Mouse (Mus musculus): ENCODE data around the gene Cpox. TPM values are rescaled to one million over a fixed set of nuclear protein-coding genes. Genes with fewer than 3 reads are reported as not detected.

Gene Cpox
- polyA plus RNA-seq, 1 experiment from 2014 or later: 10.6 TPM

GRCm38 (mm10) chr16:58727477-58728131 is 57.5 kb downstream of the Cpox start, which contains the start of gene Cldnd1:
Cldnd1 (plus strand) TSS chr16:58727910.
- H3K9me3 ChIP-seq: no peaks in the 10 kb centered on the region
- peaks cover 14% of the 10 kb centered on the region for H3K4me1 ChIP-seq (replicated peaks)
- 2% methylated on average over 30 of the region's 35 CpGs for WGBS
- peak within 1 kb of the TSS; percentile 78 for H3K4me3 ChIP-seq (replicated peaks)
- peak within 1 kb of the TSS; percentile 87 for H3K9ac ChIP-seq (replicated peaks)
- peak; percentile 100 for ATAC-seq
- no peaks in the 10 kb centered on the region for H3K27me3 ChIP-seq
- peak within 1 kb of the TSS; percentile 69 for H3K4me2 ChIP-seq (replicated peaks)
- peaks cover 27% of the 10 kb centered on the region for H3K36me3 ChIP-seq
- H3K27ac ChIP-seq: peak within 1 kb of the TSS; percentile 87

GRCm38 (mm10) chr16:58728176-58728671 is 58.1 kb downstream of the Cpox start:
- Histone ChIP-seq H3K36me3 (peaks cover 32% of the 10 kb centered on the region), H3K27ac (peak overlapping the region; percentile 87), H3K4me2 (replicated peaks) (peak overlapping the region; percentile 69), H3K4me3 (replicated peaks) (peak overlapping the region; percentile 78), H3K9me3 (no peaks in the 10 kb centered on the region), H3K9ac (replicated peaks) (peak overlapping the region; percentile 87), H3K27me3 (no peaks in the 10 kb centered on the region), H3K4me1 (replicated peaks) (peaks cover 14% of the 10 kb centered on the region)
- WGBS: 1% methylated on average over 28 of the region's 31 CpGs
- peak; percentile 96 for ATAC-seq

GRCm38 (mm10) chr16:58738205-58738604 is 68.1 kb downstream of the Cpox start:
- H3K9me3 ChIP-seq: no peaks in the 10 kb centered on the region; the same call in 1 of the 2 replicates
- no peak overlapping the region for H3K4me2 ChIP-seq (replicated peaks)
- 86% methylated on average over 4 of the region's 4 CpGs for WGBS
- no peak overlapping the region for H3K4me3 ChIP-seq (replicated peaks)
- no peaks in the 10 kb centered on the region for H3K27me3 ChIP-seq
- no peak overlapping the region for H3K27ac ChIP-seq
- peaks cover 22% of the 10 kb centered on the region for H3K36me3 ChIP-seq
- ATAC-seq: no peak
- no peak overlapping the region for H3K9ac ChIP-seq (replicated peaks)
- no peaks in the 10 kb centered on the region for H3K4me1 ChIP-seq (replicated peaks)

GRCm38 (mm10) chr16:58738800-58739199 is 68.7 kb downstream of the Cpox start:
- Histone ChIP-seq H3K9me3 (no peaks in the 10 kb centered on the region; the same call in 1 of the 2 replicates), H3K4me3 (replicated peaks) (no peak overlapping the region), H3K36me3 (peaks cover 17% of the 10 kb centered on the region), H3K4me2 (replicated peaks) (no peak overlapping the region), H3K9ac (replicated peaks) (no peak overlapping the region), H3K4me1 (replicated peaks) (no peaks in the 10 kb centered on the region), H3K27ac (no peak overlapping the region), H3K27me3 (no peaks in the 10 kb centered on the region)
- ATAC-seq: no peak
- 87% methylated on average over 1 of the region's 1 CpGs for WGBS

- H3K4me2 ChIP-seq (replicated peaks): no peak overlapping the region
- H3K9ac ChIP-seq (replicated peaks): no peak overlapping the region
- H3K36me3 ChIP-seq: no peaks in the 10 kb centered on the region; the same call in 1 of the 2 replicates
- no peak overlapping the region for H3K27ac ChIP-seq
- H3K4me3 ChIP-seq (replicated peaks): no peak overlapping the region
- H3K27me3 ChIP-seq: no peaks in the 10 kb centered on the region
- H3K4me1 ChIP-seq (replicated peaks): no peaks in the 10 kb centered on the region
- H3K9me3 ChIP-seq: no peaks in the 10 kb centered on the region; the same call in 1 of the 2 replicates
- no peak for ATAC-seq
- 93% methylated on average over 5 of the region's 5 CpGs for WGBS
Observed at GRCm38 (mm10) chr16:58740751-58741150, 70.7 kb downstream of the Cpox start.

- H3K4me3 ChIP-seq (replicated peaks): no peak overlapping the region
- H3K9me3 ChIP-seq: no peaks in the 10 kb centered on the region
- 82% methylated on average over 4 of the region's 4 CpGs for WGBS
- no peaks in the 10 kb centered on the region for H3K27me3 ChIP-seq
- H3K27ac ChIP-seq: no peak overlapping the region
- H3K9ac ChIP-seq (replicated peaks): no peak overlapping the region
- H3K36me3 ChIP-seq: no peaks in the 10 kb centered on the region
- no peaks in the 10 kb centered on the region for H3K4me1 ChIP-seq (replicated peaks)
- no peak overlapping the region for H3K4me2 ChIP-seq (replicated peaks)
- ATAC-seq: no peak
Observed at GRCm38 (mm10) chr16:58746715-58747114, 76.6 kb downstream of the Cpox start.

GRCm38 (mm10) chr16:58751314-58751713 is 81.2 kb downstream of the Cpox start:
- H3K36me3 ChIP-seq: no peaks in the 10 kb centered on the region
- no peak overlapping the region for H3K27ac ChIP-seq
- no peak overlapping the region for H3K4me2 ChIP-seq (replicated peaks)
- H3K9me3 ChIP-seq: no peaks in the 10 kb centered on the region
- 40% methylated on average over 1 of the region's 1 CpGs for WGBS
- H3K4me1 ChIP-seq (replicated peaks): no peaks in the 10 kb centered on the region
- no peaks in the 10 kb centered on the region for H3K27me3 ChIP-seq
- ATAC-seq: no peak
- no peak overlapping the region for H3K9ac ChIP-seq (replicated peaks)
- H3K4me3 ChIP-seq (replicated peaks): no peak overlapping the region

GRCm38 (mm10) chr16:58756191-58756590 is 86.1 kb downstream of the Cpox start:
- Histone ChIP-seq H3K4me1 (replicated peaks) (no peaks in the 10 kb centered on the region), H3K4me3 (replicated peaks) (no peak overlapping the region), H3K27ac (no peak overlapping the region), H3K9me3 (no peaks in the 10 kb centered on the region), H3K36me3 (no peaks in the 10 kb centered on the region), H3K27me3 (no peaks in the 10 kb centered on the region), H3K4me2 (replicated peaks) (no peak overlapping the region), H3K9ac (replicated peaks) (no peak overlapping the region)
- no peak for ATAC-seq

- Histone ChIP-seq H3K36me3 (no peaks in the 10 kb centered on the region), H3K9me3 (no peaks in the 10 kb centered on the region), H3K4me1 (replicated peaks) (no peaks in the 10 kb centered on the region), H3K4me3 (replicated peaks) (no peak within 1 kb of the TSS), H3K4me2 (replicated peaks) (no peak within 1 kb of the TSS), H3K9ac (replicated peaks) (no peak within 1 kb of the TSS), H3K27ac (no peak within 1 kb of the TSS), H3K27me3 (no peaks in the 10 kb centered on the region)
- WGBS: 83% methylated on average over 1 of the region's 1 CpGs
- no peak for ATAC-seq
Observed at GRCm38 (mm10) chr16:58763076-58763475, 93.0 kb downstream of the Cpox start, which contains the start of gene Olfr172. Olfr172 (minus strand) TSS chr16:58763176.

Small RNA genes within 50 kb of the gene (microRNA-seq; reads per million reads assigned to microRNA genes)
- not detected for gene Gm27564

Other genes with a start within 250 kb of the Cpox start
- 8.3 and 9.9 TPM in 2 replicates for gene St3gal6, start 146.0 kb upstream of the Cpox start, polyA plus RNA-seq (2015; fragmentation: Nextera tagmentation; extraction: Ambion mirVana)
- gene Gm813, start 53.3 kb upstream of the Cpox start, polyA plus RNA-seq (2015; fragmentation: Nextera tagmentation; extraction: Ambion mirVana): not detected in 2 replicates
- not detected in 2 replicates for gene E330017A01Rik, start 31.6 kb upstream of the Cpox start, polyA plus RNA-seq (2015; fragmentation: Nextera tagmentation; extraction: Ambion mirVana)
- gene Gpr15, start 48.8 kb downstream of the Cpox start, polyA plus RNA-seq (2015; fragmentation: Nextera tagmentation; extraction: Ambion mirVana): not detected in 2 replicates
- gene Cldnd1, start 57.6 kb downstream of the Cpox start, polyA plus RNA-seq (2015; fragmentation: Nextera tagmentation; extraction: Ambion mirVana): 113 and 119 TPM in 2 replicates
- gene Olfr172, start 92.9 kb downstream of the Cpox start, polyA plus RNA-seq (2015; fragmentation: Nextera tagmentation; extraction: Ambion mirVana): not detected in 2 replicates
- not detected in 2 replicates for gene Olfr173, start 130.0 kb downstream of the Cpox start, polyA plus RNA-seq (2015; fragmentation: Nextera tagmentation; extraction: Ambion mirVana)
- not detected in 2 replicates for gene Olfr175-ps1, start 156.5 kb downstream of the Cpox start, polyA plus RNA-seq (2015; fragmentation: Nextera tagmentation; extraction: Ambion mirVana)
- gene Olfr177, start 204.5 kb downstream of the Cpox start, polyA plus RNA-seq (2015; fragmentation: Nextera tagmentation; extraction: Ambion mirVana): not detected in 2 replicates
- not detected in 2 replicates for gene Olfr178, start 221.8 kb downstream of the Cpox start, polyA plus RNA-seq (2015; fragmentation: Nextera tagmentation; extraction: Ambion mirVana)

Data from midbrain, embryonic 13.5 days (tissue).